Mouse (Mus musculus): ENCODE data around the gene Psmg4.

The Psmg4 gene

DNA sequence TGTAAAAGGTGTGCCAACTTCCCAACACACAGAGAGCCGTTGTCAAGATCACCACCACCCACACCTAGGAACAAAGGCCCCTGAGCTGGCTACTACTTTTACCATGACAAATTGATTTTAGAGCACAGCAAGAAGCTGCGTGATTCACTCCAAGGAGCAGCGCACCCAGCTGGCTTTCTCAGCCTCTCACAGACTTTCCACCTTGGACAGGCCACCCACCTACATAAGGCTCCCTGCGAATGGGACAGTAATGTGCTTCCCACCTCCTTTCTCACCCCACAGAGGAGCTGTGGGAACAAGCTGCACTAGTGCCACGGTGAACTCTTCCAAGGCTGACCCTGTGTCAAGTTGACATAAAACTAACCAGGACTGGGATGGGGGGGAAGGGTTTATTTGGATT, 19.4 kb upstream of the Psmg4 start:
- in situ Hi-C loops (cut with MboI; ENCODE audit: low pct_unique_long_range_greater_than_20kb in 1 of 2, low sequenced_read_pairs in 2 of 2, unreplicated experiment in 1 of 2): no loop called here

DNA sequence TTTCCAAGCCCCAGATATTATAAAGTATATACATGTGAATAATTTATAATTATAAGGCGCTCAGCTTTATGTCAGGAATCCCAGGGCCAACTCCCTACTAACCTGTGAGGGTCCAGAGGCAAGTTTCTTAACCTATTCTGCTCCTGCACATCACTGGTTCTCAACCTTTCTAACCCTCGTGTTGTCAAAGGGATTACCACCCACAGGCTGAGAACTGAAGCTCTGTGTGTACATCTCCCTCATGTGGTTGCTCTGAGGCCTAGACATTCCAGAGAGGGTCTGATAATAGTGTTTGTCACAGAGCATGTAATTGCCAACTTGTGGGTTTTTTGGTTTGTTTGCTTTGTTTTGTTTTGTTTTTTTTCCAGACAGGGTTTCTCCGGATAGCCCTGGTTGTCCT, 15.8 kb upstream of the Psmg4 start:
- in situ Hi-C loops (cut with MboI; ENCODE audit: low pct_unique_long_range_greater_than_20kb in 1 of 2, low sequenced_read_pairs in 2 of 2, unreplicated experiment in 1 of 2): no loop called here

DNA sequence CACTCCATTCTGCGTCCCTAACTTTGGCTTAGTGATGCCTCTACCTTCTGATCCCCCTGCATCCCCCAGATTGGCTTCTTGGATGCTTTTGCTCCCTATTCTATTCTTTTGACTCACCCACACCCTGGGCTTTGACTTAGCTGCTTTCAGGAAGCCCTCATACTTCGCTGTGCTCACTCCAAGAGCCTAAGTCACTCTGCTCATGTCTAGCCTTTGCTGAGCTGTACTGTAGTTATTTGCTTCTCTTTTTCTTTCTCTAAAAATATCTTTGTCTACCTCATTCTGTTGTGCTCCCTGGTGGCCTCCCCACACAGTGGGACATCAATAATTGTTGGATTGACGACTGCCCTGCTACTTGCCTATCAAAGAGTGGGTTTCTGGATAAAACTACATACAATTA, 14.6 kb upstream of the Psmg4 start:
- in situ Hi-C loops (cut with MboI; ENCODE audit: low pct_unique_long_range_greater_than_20kb in 1 of 2, low sequenced_read_pairs in 2 of 2, unreplicated experiment in 1 of 2): no loop called here

DNA sequence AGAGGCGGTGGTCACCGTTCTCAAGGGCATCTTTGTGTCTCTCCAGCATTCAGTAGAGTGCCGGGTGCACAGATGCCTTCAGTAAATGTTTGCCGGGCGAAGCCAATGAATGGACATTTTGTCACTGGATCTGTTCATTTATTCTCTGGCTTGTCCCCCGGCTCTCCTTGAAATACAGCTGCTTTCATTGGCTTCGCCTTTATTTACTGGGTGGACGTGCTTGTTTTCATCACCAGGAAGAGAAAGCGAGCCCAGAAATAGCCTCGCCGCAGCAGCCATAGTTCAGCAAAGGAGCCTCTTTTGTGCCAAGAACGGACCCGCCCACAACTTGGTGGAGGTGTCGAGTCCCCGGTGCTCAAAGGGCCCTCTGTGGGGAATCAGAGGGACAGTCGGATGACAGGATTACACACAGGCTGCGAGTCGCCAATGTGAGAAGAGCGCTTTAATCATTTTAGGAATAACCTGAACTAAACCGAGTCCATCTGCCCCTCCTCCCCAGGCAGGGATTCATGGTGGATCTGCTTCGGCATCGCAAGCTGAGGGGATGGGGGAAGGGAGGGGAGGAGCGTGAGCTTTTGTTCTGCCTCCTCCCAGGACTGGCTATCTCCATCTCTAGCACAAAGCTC, 13.9 kb upstream of the Psmg4 start:
- in situ Hi-C loops (cut with MboI; ENCODE audit: low pct_unique_long_range_greater_than_20kb in 1 of 2, low sequenced_read_pairs in 2 of 2, unreplicated experiment in 1 of 2): no loop called here

DNA sequence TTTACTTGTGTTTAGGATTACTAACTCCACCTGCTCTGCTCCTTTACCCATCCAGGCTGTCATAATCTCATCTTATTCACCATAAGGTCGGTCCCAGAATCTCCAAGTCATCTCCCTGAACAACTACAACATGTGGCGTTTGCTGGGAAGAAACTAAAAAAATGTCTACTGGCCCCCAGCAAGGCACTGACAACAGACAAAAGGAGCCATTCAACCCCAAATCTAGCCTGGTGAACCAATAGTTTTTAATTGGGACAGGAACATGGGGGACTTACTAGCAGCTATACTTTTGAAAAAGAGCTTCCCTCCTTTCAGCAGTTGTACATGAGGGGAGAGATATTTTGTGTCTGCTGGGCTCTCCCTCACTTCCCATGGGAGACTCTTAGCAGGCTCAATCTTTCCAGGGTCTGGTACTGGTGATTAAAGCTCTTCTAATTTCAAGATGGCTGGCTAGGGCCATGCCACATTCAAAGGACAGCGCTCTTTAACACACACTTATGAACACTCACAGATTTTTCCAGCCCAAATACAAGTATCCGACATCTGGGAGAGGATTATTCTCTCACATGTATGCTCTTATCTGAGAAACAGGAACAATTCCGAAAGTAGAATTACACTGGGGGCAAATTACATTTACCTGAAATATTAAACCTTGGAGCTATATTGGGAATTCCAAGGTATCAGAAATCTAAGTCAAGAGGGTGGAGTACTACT, 13.1 kb upstream of the Psmg4 start:
- in situ Hi-C loops (cut with MboI; ENCODE audit: low pct_unique_long_range_greater_than_20kb in 1 of 2, low sequenced_read_pairs in 2 of 2, unreplicated experiment in 1 of 2): loop anchor here in 1 of 2 experiments (10.0 kb wide), 1 partner anchor 105 kb away; no protein-coding TSS in a partner anchor

DNA sequence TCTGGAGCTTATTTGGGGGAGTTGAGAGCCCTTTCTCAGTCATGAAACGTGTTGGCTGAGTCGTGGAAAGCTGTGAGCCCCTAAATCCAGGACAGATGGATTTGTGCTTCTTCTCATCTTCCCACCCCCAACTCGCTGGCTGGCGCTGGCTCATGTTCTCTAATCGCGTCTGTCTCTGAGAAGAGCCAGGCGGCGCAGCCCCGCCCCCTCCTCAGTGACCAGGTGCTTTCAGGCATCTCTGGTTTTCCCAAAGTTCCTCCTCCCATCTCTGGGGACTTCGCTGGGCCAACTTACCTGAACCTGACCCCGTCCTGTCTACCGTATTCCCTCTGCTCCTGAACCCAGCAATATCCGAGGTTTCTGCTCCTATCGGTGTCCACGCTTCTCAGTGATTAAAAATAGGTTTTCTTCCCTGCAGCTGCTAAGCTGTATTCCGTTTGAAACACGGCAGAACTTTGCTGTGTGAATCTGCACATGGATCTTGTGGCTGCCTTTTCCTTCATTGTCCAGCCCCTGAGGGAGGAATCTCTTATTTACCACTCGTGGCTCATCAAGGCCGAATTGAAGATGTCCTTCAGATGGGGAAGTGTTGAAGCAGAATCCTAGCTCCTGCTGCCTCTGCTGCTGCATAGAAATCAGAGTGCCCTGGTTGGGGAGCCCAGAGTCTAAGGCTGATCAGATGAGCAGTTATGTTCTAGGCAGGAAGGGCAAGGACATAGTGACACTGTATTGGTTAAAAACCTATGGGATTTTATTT, 12.3 kb upstream of the Psmg4 start:
- in situ Hi-C loops (cut with MboI; ENCODE audit: low pct_unique_long_range_greater_than_20kb in 1 of 2, low sequenced_read_pairs in 2 of 2, unreplicated experiment in 1 of 2): loop anchor here in 1 of 2 experiments (10.0 kb wide), 1 partner anchor 106 kb away; no protein-coding TSS in a partner anchor

DNA sequence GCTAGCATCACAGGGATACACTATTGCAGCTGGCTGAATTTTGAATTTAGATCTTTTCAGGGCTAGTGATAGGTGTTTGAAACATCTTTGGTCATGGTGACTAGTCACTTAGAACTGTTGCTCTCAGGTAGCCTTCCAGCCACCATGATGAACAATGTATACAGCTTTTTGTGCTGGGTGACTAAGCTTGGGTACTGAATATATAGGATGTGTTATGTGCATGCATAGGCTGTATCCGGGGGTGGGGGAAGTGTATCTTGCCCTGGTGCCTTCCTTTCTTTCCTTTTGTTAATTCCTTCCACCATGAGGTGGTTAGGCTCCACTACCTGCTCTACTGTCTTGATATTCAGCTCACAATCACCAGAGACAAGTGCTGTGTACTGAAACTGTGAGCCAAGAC, 11.3 kb upstream of the Psmg4 start:
- in situ Hi-C loops (cut with MboI; ENCODE audit: low pct_unique_long_range_greater_than_20kb in 1 of 2, low sequenced_read_pairs in 2 of 2, unreplicated experiment in 1 of 2): loop anchor here in 1 of 2 experiments (10.0 kb wide), 1 partner anchor 107 kb away; no protein-coding TSS in a partner anchor

DNA sequence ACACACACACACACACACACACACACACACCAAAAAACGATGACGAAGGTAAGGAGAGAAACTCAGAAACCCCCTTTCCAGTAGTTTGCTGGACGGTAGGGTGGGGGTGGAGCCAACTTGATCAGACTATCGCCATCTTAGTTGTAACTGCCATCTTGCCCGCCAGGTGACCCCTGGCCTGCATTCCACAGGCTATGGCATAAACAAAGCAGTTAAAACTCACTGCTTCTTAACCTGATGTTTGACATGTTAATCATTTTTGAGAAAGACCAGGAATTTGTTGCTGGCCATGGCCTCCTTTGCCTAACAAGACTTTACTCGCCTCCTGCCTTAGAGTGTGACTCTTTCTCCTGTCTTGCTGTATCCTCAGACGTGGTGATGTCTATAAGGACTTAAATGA, 10.1 kb upstream of the Psmg4 start:
- in situ Hi-C loops (cut with MboI; ENCODE audit: low pct_unique_long_range_greater_than_20kb in 1 of 2, low sequenced_read_pairs in 2 of 2, unreplicated experiment in 1 of 2): loop anchor here in 1 of 2 experiments (10.0 kb wide), 1 partner anchor 108 kb away; no protein-coding TSS in a partner anchor

DNA sequence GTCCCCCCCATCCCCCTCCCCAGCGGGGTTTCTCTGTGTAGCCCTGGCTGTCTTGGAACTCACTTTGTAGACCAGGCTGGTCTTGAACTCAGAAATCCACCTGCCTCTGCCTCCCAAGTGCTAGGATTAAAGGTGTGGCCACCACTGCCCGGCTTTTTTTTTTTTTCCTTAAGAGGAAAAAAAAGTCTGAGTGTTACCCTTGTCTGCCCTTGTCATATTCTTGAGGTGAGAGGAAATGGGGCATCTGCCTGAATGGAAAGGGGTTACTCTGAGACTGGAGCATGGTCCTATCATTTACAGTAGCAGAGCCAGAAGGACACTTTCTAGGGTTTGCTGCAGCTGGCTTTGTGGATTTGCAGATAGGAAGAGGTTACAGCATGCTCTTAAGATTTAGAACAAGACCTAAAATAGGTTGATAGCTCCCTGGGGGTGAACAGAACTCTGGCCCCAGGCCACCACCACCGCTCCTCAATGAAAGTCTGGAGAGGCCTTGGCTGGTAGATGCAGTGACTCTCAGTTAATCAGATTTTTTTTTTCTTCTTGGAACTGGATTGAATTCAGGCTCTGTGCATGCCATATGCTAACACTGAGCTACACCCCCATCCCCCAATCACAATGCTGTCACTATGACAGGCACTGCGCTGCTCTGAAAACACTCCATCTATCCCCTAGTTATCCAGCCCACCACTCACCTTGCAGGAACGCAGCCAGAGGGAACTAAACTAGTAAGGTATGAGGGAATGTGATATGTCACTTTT, 9.3 kb upstream of the Psmg4 start:
- in situ Hi-C loops (cut with MboI; ENCODE audit: low pct_unique_long_range_greater_than_20kb in 1 of 2, low sequenced_read_pairs in 2 of 2, unreplicated experiment in 1 of 2): loop anchor here in 1 of 2 experiments (10.0 kb wide), 1 partner anchor 109 kb away; no protein-coding TSS in a partner anchor

DNA sequence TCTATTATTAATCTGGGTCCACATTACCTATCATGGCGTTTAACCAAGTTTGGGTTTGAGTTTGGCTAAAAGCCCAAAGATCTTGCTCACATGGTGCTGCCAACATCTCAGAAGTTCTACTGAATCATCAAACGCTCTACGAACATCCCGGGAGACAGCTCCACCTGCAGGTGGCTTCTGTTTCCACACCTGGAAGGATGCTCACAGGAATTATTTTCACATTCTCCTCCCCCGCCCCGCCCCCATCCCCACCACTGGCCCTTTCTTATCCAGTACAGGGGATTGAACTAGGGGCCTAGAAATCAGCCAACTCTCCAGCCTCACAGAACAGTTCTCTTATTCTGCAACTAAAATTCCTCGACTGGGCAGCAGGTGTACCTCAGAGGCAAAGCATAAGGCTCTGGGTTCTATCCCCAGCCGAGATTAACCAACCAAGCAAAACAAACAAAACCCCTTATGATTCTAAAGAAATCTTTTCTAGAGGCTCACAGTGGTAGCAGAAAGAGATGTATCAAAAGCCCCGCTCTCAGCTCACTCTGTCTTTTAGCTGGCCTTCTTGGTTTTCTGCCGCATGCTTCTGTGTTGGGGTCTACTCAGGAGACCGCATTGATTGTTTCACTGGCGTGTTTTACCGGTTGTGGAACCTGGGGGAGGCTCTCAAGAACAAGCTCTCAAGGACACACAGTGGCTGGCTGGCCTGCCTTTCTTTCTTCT, 8.4 kb upstream of the Psmg4 start:
- in situ Hi-C loops (cut with MboI; ENCODE audit: low pct_unique_long_range_greater_than_20kb in 1 of 2, low sequenced_read_pairs in 2 of 2, unreplicated experiment in 1 of 2): loop anchor here in 1 of 2 experiments (10.0 kb wide), 1 partner anchor 110 kb away; no protein-coding TSS in a partner anchor

DNA sequence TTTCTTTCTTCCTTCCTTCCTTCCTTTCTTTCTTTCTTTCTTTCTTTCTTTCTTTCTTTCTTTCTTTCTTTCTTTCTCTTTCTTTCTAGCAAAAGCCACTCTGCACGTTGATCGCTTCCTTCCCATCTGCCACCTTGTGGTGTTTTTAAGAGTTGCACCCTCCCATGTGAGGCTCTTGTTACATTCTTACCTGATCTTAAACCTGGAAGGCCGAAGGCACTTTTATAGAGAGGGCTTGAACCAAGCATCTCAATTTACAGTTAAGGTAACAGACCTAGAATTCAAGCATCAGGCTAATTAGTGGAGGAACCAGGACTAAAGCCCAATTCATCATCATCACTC, 7.9 kb upstream of the Psmg4 start:
- in situ Hi-C loops (cut with MboI; ENCODE audit: low pct_unique_long_range_greater_than_20kb in 1 of 2, low sequenced_read_pairs in 2 of 2, unreplicated experiment in 1 of 2): loop anchor here (5.0 to 10.0 kb wide), 2 partner anchors 108 to 110 kb away; no protein-coding TSS in a partner anchor

DNA sequence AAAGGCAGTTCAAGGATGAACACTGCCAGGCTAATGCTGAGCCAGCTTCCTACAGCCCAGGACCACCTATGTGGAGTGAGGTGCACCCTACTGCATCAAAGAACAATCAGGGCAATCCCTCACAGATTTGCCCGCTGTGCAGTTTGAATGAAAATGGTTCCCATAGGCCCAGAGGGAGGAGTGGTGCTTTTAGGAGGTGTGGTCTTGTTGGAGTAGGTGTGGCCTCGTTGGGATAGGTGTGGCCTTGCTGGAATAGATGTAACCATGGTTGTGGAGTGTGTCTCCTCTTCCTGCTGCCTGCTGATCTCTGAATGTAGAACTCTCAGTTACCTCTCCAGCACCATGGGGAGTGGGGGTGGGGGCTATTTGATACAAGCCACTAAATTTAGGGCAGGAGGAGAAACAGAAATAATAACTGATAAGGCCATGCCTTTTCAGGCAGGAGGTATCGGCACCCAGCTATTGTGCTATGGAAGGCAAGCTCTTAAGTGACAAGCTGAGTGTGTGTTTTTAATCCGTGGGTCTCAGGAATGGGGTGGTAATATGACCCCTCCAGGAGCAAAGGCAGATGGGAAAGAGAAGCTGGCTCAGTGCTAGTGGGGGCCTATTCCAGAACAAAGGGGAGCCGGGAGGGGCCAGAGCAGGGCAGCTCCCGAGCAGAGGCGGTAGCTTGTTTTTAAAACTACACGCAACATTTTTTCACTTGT, 6.5 kb upstream of the Psmg4 start:
- in situ Hi-C loops (cut with MboI; ENCODE audit: low pct_unique_long_range_greater_than_20kb in 1 of 2, low sequenced_read_pairs in 2 of 2, unreplicated experiment in 1 of 2): loop anchor here (5.0 to 10.0 kb wide), 2 partner anchors 109 to 111 kb away; no protein-coding TSS in a partner anchor

DNA sequence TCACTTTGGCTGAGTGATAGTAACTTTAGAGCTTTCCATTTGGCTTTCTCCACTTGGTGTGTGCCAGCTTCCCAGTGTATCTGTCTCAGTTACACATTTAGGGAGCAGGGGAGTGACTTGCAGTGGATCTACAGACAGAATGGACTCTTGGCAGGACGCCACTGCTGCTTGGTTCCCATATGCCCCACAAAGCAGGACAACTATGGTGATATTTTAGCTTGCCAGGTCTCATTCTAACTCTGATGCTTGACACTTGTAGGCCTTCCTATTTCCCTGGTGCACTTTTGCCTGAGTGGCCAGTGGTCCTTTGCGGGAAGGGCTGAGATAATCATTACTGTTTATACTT, 6.0 kb upstream of the Psmg4 start:
- in situ Hi-C loops (cut with MboI; ENCODE audit: low pct_unique_long_range_greater_than_20kb in 1 of 2, low sequenced_read_pairs in 2 of 2, unreplicated experiment in 1 of 2): loop anchor here (5.0 to 10.0 kb wide), 2 partner anchors 110 to 112 kb away; no protein-coding TSS in a partner anchor

DNA sequence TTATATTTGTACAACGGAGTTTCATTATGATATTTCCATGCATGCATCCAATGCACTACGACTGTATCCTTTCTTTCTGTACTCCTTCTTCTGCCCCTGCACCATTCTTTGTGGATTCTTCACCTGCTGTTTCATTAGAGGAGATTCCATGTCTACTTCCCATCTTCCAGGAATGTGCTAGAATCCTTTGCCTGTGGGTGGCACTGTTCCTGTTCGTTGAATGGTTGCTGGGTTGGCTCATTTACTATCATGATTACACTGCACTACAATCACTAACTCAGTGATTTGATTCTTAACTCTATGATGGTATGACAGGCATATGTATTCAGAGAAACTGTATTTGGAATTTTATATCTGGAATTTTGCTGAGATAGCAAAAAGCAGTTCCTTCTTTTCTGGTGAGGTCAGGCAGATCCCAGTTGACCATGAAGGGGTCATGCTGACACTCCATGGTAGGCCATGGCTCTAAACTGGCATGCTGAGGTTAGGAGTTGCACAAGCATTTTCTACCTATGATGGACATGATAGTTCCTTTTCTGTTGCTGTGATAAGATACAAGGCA, 5.1 kb upstream of the Psmg4 start:
- in situ Hi-C loops (cut with MboI; ENCODE audit: low pct_unique_long_range_greater_than_20kb in 1 of 2, low sequenced_read_pairs in 2 of 2, unreplicated experiment in 1 of 2): loop anchor here (5.0 to 10.0 kb wide), 2 partner anchors 110 to 113 kb away; no protein-coding TSS in a partner anchor

DNA sequence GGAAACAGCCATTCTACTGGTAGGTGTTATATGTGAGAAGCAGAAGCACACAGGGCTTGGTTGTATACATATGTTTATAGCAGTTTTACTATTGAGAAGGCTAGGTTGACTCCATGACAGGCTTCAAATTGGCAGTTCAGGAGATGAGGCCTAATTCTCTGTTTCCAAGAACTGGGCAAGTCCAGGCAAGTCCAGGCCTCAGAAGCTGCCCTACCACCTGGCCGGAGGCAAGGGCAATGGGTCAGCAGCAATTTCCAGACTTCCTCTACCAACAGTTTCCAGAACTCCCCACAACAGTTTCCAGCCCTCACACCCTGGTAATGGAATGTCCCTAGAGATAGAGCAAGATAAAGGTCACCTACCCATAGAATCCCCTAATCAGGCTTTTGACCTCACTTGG, 2.8 kb upstream of the Psmg4 start:
- in situ Hi-C loops (cut with MboI; ENCODE audit: low pct_unique_long_range_greater_than_20kb in 1 of 2, low sequenced_read_pairs in 2 of 2, unreplicated experiment in 1 of 2): loop anchor here (5.0 to 10.0 kb wide), 2 partner anchors 113 to 115 kb away; no protein-coding TSS in a partner anchor

DNA sequence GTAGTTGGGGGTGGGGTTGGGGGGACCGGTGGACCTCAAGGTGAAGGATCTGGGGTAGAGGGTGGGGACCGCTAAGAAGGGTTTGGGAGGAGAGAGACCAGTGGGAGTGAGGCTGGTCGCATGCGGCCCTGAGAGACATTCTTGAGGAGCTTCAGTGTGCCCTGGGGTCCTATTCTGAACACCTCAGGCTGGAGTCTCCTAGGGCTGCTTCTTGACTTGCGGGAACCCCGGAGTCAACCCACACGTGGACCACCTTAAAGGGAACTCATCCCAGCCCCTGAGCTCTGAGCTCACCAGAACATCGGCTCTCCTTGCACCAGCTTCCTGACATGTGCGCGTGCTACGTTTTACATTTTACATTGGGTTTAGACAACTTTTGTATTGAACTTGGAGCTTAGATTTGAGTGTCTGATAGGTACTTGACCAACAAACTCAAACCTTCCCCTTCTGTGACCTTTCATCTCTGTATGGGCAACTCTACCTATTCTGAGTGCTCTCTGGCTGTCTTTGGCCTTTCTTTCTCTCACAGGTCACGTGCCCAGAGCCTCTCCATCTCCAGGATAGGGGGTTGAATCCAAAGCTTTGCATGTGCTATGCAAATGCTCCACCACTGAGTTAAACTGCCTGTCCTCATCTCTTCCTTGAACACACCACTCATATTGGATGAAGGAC, 676 bp downstream of the Psmg4 start:
- in situ Hi-C loops (cut with MboI; ENCODE audit: low pct_unique_long_range_greater_than_20kb in 1 of 2, low sequenced_read_pairs in 2 of 2, unreplicated experiment in 1 of 2): no loop called here

All from mouse embryonic stem cell (cell line).